Mouse (Mus musculus) E14TG2a.4 (cell line): ENCODE results near the gene Mael.

Experiments
- CTCF ChIP-seq: conservative IDR thresholded peaks from 2 replicates; pipeline ENCODE4 v1.5.1; 2014; ENCODE audit warnings: low read length
- NANOG ChIP-seq: IDR thresholded peaks from 2 replicates; pipeline ENCODE4 v1.6.1; 2014; ENCODE audit warnings: borderline replicate concordance, low read length, mixed read lengths

- TF ChIP-seq CTCF (no peak), NANOG (no peak)
Observed at GRCm38 (mm10) chr1:166152034-166152433, 86.5 kb downstream of the Mael start.
